Mouse (Mus musculus): ENCODE data around the gene Prmt7.
A peak's percentile ranks its signal among the peaks of the same experiment; 100 is the strongest.

Gene Prmt7

DNA sequence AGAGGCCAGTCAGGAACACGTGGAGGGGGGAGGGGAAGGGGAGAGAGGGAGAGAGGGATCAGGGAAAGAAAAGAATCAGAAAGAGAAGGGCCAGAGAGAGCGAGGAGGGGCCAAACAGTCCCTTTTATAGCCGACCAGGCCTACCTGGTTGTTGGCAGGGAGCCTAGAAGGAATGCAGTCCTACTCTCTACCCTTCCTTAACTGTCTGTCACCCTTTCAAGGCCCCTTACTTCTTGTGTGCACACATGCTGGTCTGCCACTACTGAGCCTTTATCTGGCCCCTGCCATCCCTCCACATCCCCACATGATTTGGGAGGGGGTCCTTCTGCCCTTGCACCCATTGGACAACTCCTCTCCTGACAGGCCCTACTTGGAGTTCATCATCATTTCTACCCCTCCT is 78.0 kb downstream of the Prmt7 start:
- DNase-seq (ENCODE audit: low read depth, low spot score) = no peak

DNA sequence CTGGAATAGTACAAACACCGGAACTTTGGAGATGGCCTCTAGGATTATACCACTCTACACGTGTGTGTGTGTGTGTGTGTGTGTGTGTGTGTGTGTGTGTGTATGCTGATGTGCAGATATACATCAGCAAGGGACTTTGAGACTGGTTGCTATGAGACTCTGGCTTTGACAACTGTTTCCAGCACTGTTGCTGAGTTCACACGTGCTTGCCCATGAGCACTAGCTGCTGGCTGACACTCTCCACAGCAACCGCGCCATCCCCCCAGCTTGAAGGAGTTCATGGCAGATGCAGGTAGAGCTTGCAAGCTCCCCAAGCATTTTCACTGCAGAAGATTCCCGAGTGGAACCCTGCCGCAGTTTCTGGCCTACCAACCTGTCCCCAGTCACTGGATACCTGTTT is 78.7 kb downstream of the Prmt7 start:
- DNase-seq (ENCODE audit: low read depth, low spot score) = no peak

DNA sequence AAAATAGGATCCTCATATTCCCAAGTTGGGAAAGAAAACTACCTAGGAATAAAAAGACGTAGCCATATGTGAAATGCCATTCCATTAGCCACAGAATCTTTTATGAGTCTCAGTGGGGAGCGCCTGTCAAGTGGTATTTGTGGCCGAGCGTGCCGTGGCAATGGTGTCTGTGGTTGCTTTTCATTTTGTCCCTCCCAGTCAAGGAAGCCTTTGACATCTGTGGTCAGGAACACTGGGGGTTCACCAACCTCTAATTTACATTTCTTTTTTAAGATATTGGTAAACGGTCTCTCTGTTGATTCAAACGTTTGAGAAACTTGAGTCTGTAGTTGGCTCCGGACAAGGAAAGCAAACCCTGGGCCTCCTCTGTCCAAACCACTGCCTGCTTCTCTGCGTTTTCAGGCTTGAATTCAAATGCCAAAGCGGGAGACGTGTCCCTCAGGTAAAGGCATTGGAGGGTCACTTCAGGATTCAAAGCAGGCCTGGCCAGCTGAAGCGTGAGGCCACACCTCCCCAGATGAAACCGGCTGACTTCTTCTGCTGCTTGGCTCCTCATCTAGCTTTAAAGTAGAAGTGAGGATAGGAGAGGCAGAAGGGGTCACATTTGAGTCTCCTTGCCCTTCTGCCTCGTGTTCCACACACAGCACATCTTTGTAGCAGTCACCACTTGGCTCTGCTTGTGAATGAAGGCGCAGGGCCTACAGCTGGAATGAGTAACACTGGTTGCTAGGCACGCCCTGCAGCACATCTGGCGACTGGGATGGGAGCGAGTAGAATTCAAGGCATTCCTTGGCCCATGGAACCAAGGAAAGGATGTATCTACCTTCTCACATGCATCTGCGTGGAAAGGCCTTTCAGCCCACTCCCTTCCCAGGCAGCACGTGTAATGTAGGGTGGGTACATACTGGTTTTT is 82.0 kb downstream of the Prmt7 start:
- peak; percentile 70 for DNase-seq (ENCODE audit: low read depth, low spot score)

DNA sequence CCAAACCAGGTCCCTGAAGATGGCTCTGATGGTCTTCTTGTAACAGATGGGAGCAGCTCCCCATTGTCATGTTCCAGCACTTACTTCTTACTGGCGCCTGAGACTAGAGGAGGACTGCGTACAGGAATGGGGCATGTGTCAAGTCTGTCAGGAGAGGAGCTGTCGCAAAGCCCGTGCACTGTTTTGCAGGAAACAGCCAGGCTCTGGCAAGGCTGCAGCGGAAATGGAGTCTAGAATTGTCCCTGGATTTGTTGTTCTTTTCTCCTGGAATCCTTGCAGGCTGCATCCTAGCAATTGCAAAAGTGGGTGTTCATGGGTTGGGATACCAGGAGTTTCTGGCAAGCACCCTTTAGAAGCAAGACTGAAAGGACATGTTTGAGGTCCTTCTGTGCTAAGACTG is 87.5 kb downstream of the Prmt7 start:
- DNase-seq (ENCODE audit: low read depth, low spot score) = no peak

DNA sequence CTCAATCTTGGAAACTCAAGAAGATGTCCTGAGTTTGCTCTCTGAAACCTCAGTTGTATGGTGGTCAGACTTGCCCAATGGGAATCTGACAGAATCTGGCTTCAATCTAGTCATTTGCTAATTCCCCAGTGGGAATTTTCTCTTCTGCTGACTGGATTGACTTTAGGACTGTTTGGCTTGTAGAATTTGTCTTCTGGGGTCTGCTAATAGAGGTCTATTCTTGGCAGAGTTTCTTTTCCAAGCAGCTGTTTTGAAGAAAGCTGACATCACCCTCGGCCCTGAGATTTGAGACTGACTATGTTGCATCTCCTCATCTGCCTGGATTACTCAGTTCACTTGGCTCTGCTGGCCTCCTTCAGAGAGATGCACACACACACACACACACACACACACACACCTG is 88.1 kb downstream of the Prmt7 start:
- no peak for DNase-seq (ENCODE audit: low read depth, low spot score)

DNA sequence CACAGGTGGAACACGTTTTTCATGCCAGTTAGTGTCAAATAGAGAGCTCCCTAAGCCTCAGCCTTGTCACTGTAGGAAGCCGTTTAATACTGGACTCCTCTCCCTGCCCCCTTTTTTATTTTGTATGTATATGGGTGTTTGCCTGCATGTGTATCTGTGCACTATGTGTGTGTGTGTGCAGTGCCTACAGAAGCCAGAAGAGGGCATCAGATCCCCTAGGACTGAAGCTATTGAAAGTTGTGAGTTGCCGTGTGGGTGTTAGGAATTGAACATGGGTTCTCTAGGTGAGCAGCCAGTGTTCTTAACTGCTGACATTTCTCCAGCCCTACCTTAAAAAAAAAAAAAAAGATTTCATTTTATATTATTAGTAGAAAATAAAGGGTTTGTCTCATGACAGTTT is 89.0 kb downstream of the Prmt7 start:
- DNase-seq (ENCODE audit: low read depth, low spot score) = no peak

DNA sequence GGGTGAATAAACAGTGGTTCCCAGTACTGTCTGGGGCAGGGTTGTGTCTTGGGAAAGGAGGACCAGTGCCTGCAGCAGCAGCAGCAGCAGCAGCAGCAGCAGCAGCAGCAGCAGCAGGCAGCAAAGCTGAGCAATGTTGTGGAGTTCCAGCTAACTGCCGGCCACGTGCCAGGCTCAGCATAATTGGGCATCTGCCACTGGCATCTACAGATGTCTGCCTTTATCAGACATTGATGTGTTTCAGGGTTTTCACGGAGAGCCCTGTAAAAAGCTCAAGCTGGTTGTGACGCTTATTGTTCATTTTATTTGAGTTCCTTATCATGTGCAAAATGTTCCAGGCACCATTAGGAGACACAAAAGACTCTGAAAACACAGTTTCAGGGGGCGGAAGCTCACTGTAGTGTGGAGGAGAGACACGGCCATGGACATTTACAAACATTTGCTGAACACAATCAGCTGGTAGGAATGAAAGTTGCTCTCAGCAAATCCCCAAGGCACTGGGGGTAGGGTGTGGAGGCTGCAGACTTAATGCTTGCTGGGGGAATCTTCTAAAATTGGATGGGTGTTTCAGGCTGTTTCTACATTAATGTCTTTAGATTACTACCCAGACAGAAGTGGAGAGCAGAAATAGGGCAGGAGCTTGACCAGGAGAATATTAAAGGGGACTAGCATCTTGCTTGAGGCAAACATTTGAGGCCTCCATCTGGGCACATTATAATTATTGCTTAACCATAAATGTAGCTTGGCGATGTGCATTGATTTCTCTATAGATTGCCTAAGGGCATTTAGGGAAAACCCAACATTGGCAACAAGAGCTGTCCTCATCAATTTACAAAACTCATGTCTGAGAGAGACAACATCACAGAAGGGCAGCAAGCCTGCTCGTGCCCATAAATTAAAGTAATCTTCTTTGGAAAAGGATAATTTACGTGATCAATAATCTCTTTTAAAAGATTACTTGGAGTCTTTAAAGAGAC is 90.3 kb downstream of the Prmt7 start:
- DNase-seq (ENCODE audit: low read depth, low spot score) = no peak

All from 3T3-L1 (cell line).